ENCODE assay signal across 13 mouse cellular contexts in genomic region chr13:93996535-93997382, GRCm38 (mm10).
DNase-seq lines count a peak whose midpoint lies in the region; ATAC-seq and TF ChIP-seq lines count a peak whose summit lies in the region.
"Had no signal": no experiment of that assay in that cellular context is flagged by ENCODE, and none has a peak within 500 bp of the region (broad histone marks: within the 10 kb centered on the region; RNA-seq: fewer than 3 reads in every experiment).

No protein-coding gene starts in this region.

- H3K36me3 ChIP-seq in liver, adult 2 months (ENCODE audit: control insufficient read depth, insufficient read depth, low read length): no peaks in the 10 kb centered on the region
- no peaks in the 10 kb centered on the region for H3K36me3 ChIP-seq in liver, embryonic 11.5 days (ENCODE audit: control insufficient read depth, insufficient read depth, low read length)
- no peaks in the 10 kb centered on the region for H3K36me3 ChIP-seq in macrophage (ENCODE audit: inconsistent target)
- H3K36me3 ChIP-seq: G1E; neural tube, embryonic 12.5 days had no signal

- no peak overlapping the region for H3K27ac ChIP-seq in liver, adult 2 months (replicated peaks; ENCODE audit: insufficient read depth, low read depth, low read length)
- no peak overlapping the region for H3K27ac ChIP-seq in liver, embryonic 11.5 days (ENCODE audit: low read depth, low read length)
- peak overlapping the region; percentile 59; the same call in 1 of the 2 replicates for H3K27ac ChIP-seq in bone marrow, adult 2 months (ENCODE audit: control insufficient read depth, insufficient read depth, low read depth, low read length, poor library complexity)
- H3K27ac ChIP-seq in macrophage: peak overlapping the region; percentile 89
- H3K27ac ChIP-seq: hindbrain, embryonic 14.5 days; neural tube, embryonic 12.5 days had no signal

- no peak overlapping the region for H3K9ac ChIP-seq in liver, adult 2 months (ENCODE audit: low read depth, low read length)
- H3K9ac ChIP-seq in liver, embryonic 11.5 days (ENCODE audit: low read depth, low read length): no peak overlapping the region
- H3K9ac ChIP-seq: hindbrain, embryonic 14.5 days; neural tube, embryonic 12.5 days had no signal

- no peaks in the 10 kb centered on the region for H3K27me3 ChIP-seq in liver, adult 2 months (ENCODE audit: control insufficient read depth, insufficient read depth, low read length)
- no peaks in the 10 kb centered on the region for H3K27me3 ChIP-seq in liver, embryonic 11.5 days (replicated peaks; ENCODE audit: control insufficient read depth, insufficient read depth, low read length)
- H3K27me3 ChIP-seq: neural tube, embryonic 12.5 days had no signal

- no peak for TF ChIP-seq CTCF in liver, adult 2 months (IDR thresholded peaks at IDR 0.05; ENCODE audit: low read depth, low read length)
- no peak for TF ChIP-seq CTCF in bone marrow, adult 2 months (IDR thresholded peaks at IDR 0.05; ENCODE audit: control insufficient read depth, insufficient read depth, low read length)

- WGBS in liver, adult 2 months: 33% methylated on average over 10 of the region's 10 CpGs
- 62% methylated on average over 10 of the region's 10 CpGs for WGBS in liver, embryonic 11.5 days
- WGBS in bone marrow, adult 2 months: 34% methylated on average over 10 of the region's 10 CpGs
- WGBS in macrophage (ENCODE audit: missing documents): 31% methylated on average over 10 of the region's 10 CpGs

- no peaks in the 10 kb centered on the region for H3K9me3 ChIP-seq in liver, embryonic 11.5 days (ENCODE audit: control insufficient read depth, low read length)
- H3K9me3 ChIP-seq: neural tube, embryonic 12.5 days had no signal

- ATAC-seq in liver, embryonic 11.5 days (replicated peaks; ENCODE audit: low FRiP score): no peak
- ATAC-seq in granulocyte monocyte progenitor cell, adult 5-6 weeks (replicated peaks; ENCODE audit: poor library complexity, severe bottlenecking): peak; percentile 72

- no peak overlapping the region for H3K4me2 ChIP-seq in liver, embryonic 11.5 days
- H3K4me2 ChIP-seq: hindbrain, embryonic 14.5 days; neural tube, embryonic 12.5 days had no signal

- peak; percentile 79 for DNase-seq in liver, adult 2 months (ENCODE audit: extremely low read depth, low read depth, low spot score)
- DNase-seq in liver, embryonic 11.5 days (ENCODE audit: low spot score): no peak
- no peak for DNase-seq in cerebellum, adult 8-10 months
- no peak for DNase-seq in MN1 (ENCODE audit: low spot score)
- DNase-seq: cerebellum, adult 18-20 months; kidney, postnatal 36 days had no signal

- H3K4me3 ChIP-seq in liver, adult 2 months (ENCODE audit: insufficient read depth, low read depth, low read length): no peak overlapping the region
- H3K4me3 ChIP-seq in liver, embryonic 11.5 days (ENCODE audit: low read depth, low read length): no peak overlapping the region
- H3K4me3 ChIP-seq in bone marrow, adult 2 months (replicated peaks; ENCODE audit: control insufficient read depth, low read depth, low read length): no peak overlapping the region
- H3K4me3 ChIP-seq in macrophage (ENCODE audit: inconsistent target): no peak overlapping the region
- H3K4me3 ChIP-seq: megakaryocyte, embryonic 14.5 days; neural tube, embryonic 12.5 days had no signal

- no peak for TF ChIP-seq POLR2A in liver, adult 2 months (IDR thresholded peaks at IDR 0.05; ENCODE audit: extremely low read depth, insufficient read depth, low read length)
- TF ChIP-seq POLR2A in bone marrow, adult 2 months (IDR thresholded peaks at IDR 0.05; ENCODE audit: borderline replicate concordance, control insufficient read depth, low read depth, low read length): no peak

- H3K4me1 ChIP-seq in liver, adult 2 months (ENCODE audit: control insufficient read depth, insufficient read depth, low read length): no peaks in the 10 kb centered on the region
- no peaks in the 10 kb centered on the region for H3K4me1 ChIP-seq in liver, embryonic 11.5 days (replicated peaks; ENCODE audit: control insufficient read depth, insufficient read depth, low read length)
- H3K4me1 ChIP-seq in bone marrow, adult 2 months (ENCODE audit: control insufficient read depth, insufficient read depth, low read length): peaks cover 2% of the 10 kb centered on the region; the same call in 1 of the 2 replicates
- H3K4me1 ChIP-seq: neural tube, embryonic 12.5 days had no signal

- H3K79me2 ChIP-seq in liver, adult 2 months (ENCODE audit: control insufficient read depth, insufficient read depth, low read length): no peaks in the 10 kb centered on the region
- H3K79me2 ChIP-seq in macrophage (ENCODE audit: inconsistent target): no peaks in the 10 kb centered on the region

Comparison
In these comparisons a context has a peak if more than half of its experiments do, and no peak if none do; other contexts are left out.
1. H3K27ac ChIP-seq: peak in bone marrow, adult 2 months (single experiment) and macrophage (single experiment); none in liver, adult 2 months (single experiment) and liver, embryonic 11.5 days (single experiment).